Mouse (Mus musculus) heart, adult 2 months (tissue): ENCODE data around the gene Cyp2c54.

Experiments
- CTCF ChIP-seq: fragments of 200-600 bp; IDR thresholded peaks from 2 replicates; pipeline ENCODE4 v1.8.1; 2022; ENCODE audit warnings: antibody characterized with exemption, mild to moderate bottlenecking, moderate library complexity
- EP300 ChIP-seq: fragments of 200-500 bp; IDR thresholded peaks from 2 replicates; pipeline ENCODE4 v1.6.1; 2011; ENCODE audit warnings: low read depth, low read length, control low read depth; ENCODE audit not compliant: insufficient read depth

DNA sequence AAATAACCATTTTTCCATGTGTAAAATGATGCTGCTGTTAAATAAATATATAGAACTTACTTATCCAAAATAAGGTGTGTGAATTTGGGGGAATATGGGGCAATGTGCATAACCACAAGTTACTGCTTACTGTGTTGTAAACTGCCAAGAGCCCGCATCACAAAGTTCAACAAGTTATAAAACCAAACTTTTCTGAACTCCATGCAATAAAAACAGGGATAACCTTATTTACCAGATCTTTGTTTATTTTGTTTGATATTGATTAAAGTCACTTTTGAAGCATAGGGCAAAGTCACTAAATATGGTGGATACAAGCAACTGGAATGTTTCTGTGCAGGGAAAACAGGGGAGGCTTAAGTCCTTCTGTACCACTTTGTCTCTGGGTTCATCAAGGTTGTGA lies 14.8 kb upstream of the Cyp2c54 start:
- TF ChIP-seq CTCF (no peak), EP300 (no peak)
